Mouse (Mus musculus) embryonic fibroblast, embryonic 13.5 days (primary cell): Measurements from ENCODE around the gene Taf1b. TPM values are rescaled to one million over a fixed set of nuclear protein-coding genes. Genes with fewer than 3 reads are reported as not detected.

Experiments
- H3K27ac ChIP-seq: 2 replicates; pipeline ENCODE4 v1.5.1; 2012; ENCODE audit warnings: low read length, control low read depth, inconsistent platforms; ENCODE audit not compliant: insufficient read depth
- H3K4me1 ChIP-seq: 2 replicates; pipeline ENCODE4 v1.6.1; 2011; ENCODE audit warnings: low read length; ENCODE audit not compliant: control insufficient read depth, insufficient read depth
- H3K4me3 ChIP-seq: 2 replicates; pipeline ENCODE4 v1.5.1; 2011; ENCODE audit warnings: mild to moderate bottlenecking, control low read depth, low read length; ENCODE audit not compliant: insufficient read depth
- CTCF ChIP-seq: IDR thresholded peaks from 2 replicates; pipeline ENCODE4 v1.5.1; 2011; ENCODE audit warnings: mild to moderate bottlenecking, control low read depth, low read length, moderate library complexity, borderline replicate concordance; ENCODE audit not compliant: insufficient read depth
- POLR2A ChIP-seq: IDR thresholded peaks from 2 replicates; pipeline ENCODE4 v1.6.1; 2011; ENCODE audit warnings: low read depth, mild to moderate bottlenecking, control low read depth, low read length, moderate library complexity
- polyA plus RNA-seq: library from polyadenylated mRNA; stranded (reverse); fragments of >200 nt; gene quantifications from 2 replicates; pipeline ENCODE4 v1.2.4, GENCODE M21; 2011; ENCODE audit warnings: low read depth; ENCODE audit not compliant: missing spikeins, insufficient read length

Gene Taf1b
- polyA plus RNA-seq, 1 experiment, result 25.6 TPM

DNA sequence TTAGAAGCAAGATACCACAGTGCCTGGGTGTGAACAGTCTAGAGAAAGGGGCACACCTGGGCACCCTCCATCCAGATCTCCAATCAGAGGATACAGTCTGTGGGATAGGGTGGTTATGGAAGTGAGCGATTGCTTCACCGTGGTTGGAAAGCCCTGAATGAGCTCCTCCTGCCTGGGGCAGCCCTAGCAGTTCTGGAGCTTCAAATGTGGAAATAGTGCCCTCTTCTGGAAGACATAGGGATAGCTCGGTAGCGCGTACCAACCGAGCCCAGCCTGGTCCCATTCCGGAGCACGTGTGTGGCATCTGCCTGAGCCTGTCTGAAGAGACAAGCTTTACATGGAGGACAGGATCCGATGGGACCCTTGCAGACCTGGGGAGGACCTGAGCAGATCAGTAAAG lies 102.6 kb downstream of the Taf1b start:
- no peaks in the 10 kb centered on the region for H3K4me1 ChIP-seq
- TF ChIP-seq CTCF (peak; percentile 45; the same call in 1 of the 2 replicates), POLR2A (no peak)
- no peak overlapping the region for H3K4me3 ChIP-seq
- no peak overlapping the region for H3K27ac ChIP-seq

DNA sequence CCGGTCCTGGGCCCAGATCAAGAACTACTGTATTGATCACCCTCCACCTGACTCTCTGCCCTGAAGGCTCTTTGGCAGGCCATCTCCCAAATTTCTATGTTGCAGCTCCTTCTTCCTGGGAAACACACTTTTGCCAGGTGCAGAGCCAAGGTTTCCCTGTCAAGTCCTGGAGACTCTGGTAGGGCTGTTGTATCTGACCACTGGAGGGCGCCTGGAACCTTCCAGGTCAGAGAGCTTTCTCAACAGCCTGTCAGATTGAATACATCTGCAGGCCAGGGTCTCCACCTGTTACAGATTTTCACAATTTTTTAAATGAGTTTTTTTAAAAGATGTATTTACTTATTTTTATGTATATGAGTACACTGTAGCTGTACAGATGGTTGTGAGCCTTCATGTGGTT lies 105.1 kb downstream of the Taf1b start:
- Histone ChIP-seq H3K4me1 (no peaks in the 10 kb centered on the region), H3K27ac (no peak overlapping the region)
- TF ChIP-seq CTCF, result 0 out of 2 replicates have a peak, but pooled peaks have one; percentile 17
- no peak for TF ChIP-seq POLR2A

DNA sequence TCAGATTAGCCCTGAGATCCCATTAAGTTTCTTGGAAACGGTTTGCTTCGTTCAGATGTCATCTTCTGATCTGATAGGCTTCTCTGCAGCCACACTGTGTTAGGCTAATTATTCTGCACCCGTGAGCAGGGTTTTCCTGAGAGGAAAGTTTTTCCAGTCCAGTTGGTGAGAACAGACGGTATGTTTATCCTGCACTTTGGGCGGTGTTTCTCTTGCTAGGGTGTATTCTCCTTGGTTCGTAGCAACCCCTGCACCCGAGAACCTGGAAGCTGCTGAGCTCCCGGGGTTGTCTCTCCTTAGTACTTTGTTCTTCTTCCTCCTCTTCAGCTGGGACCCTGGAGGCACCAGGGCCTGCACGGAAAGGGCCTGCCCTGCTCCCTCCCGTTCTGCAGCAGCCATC lies 108.0 kb downstream of the Taf1b start:
- Histone ChIP-seq H3K4me3 (no peak overlapping the region), H3K27ac (no peak overlapping the region), H3K4me1 (no peaks in the 10 kb centered on the region)
- TF ChIP-seq POLR2A (no peak), CTCF (no peak)

More for the DNA sequence above, 105.1 kb downstream of the Taf1b start:
- H3K4me3 ChIP-seq, result no peak overlapping the region

Other genes starting within 250 kb of the Taf1b start
- 0.23 and 0.61 TPM in 2 replicates for gene Grhl1, start 73.9 kb downstream of the Taf1b start, polyA plus RNA-seq
- gene Klf11, start 152.9 kb downstream of the Taf1b start, polyA plus RNA-seq, result 3.2 and 5.9 TPM in 2 replicates
- gene Cys1, start 183.5 kb downstream of the Taf1b start, polyA plus RNA-seq, result 1.4 and 3.4 TPM in 2 replicates
- gene Rrm2, start 209.9 kb downstream of the Taf1b start, polyA plus RNA-seq, result 102 and 106 TPM in 2 replicates